Mouse (Mus musculus) spleen, adult 12 weeks (tissue): ENCODE results near the gene Ttll6.
"Not testable (repeated sequence)": the region's sequence is repeated elsewhere in the genome, so short reads cannot be mapped to it uniquely, and the experiment has no call there.

Source experiments
- DNase-seq: peaks from one replicate; pipeline ENCODE4 v3.0.0; 2022; ENCODE audit warnings: low spot score

Ttll6 gene

GRCm38 (mm10) chr11:96133239-96133865 is at the start of gene Ttll6:
Ttll6 (plus strand) TSS chr11:96133786.
- no peak for DNase-seq

- no peak for DNase-seq
Observed at GRCm38 (mm10) chr11:96087981-96088380, 45.6 kb upstream of the Ttll6 start.

- no peak for DNase-seq
Observed at GRCm38 (mm10) chr11:96091073-96091472, 42.5 kb upstream of the Ttll6 start.

- no peak for DNase-seq
Observed at GRCm38 (mm10) chr11:96092674-96093291, 40.8 kb upstream of the Ttll6 start.

GRCm38 (mm10) chr11:96093361-96093760 is 40.2 kb upstream of the Ttll6 start:
- no peak for DNase-seq

- DNase-seq, result no peak
Observed at GRCm38 (mm10) chr11:96108376-96108775, 25.2 kb upstream of the Ttll6 start.

GRCm38 (mm10) chr11:96110950-96111349 is 22.6 kb upstream of the Ttll6 start:
- not testable (repeated sequence) for DNase-seq

- DNase-seq, result no peak
Observed at GRCm38 (mm10) chr11:96111751-96112150, 21.8 kb upstream of the Ttll6 start, which contains the start of gene Calcoco2. Calcoco2 (minus strand) TSS chr11:96111964.

GRCm38 (mm10) chr11:96114077-96114476 is 19.5 kb upstream of the Ttll6 start:
- DNase-seq, result no peak

GRCm38 (mm10) chr11:96115416-96115815 is 18.2 kb upstream of the Ttll6 start:
- DNase-seq, result no peak

GRCm38 (mm10) chr11:96116116-96116515 is 17.5 kb upstream of the Ttll6 start:
- no peak for DNase-seq

- not testable (repeated sequence) for DNase-seq
Observed at GRCm38 (mm10) chr11:96116925-96117324, 16.7 kb upstream of the Ttll6 start.

- no peak for DNase-seq
Observed at GRCm38 (mm10) chr11:96119401-96119800, 14.2 kb upstream of the Ttll6 start.

GRCm38 (mm10) chr11:96122806-96123205 is 10.8 kb upstream of the Ttll6 start:
- not testable (repeated sequence) for DNase-seq

GRCm38 (mm10) chr11:96124052-96124914 is 9.3 kb upstream of the Ttll6 start:
- no peak for DNase-seq

- no peak for DNase-seq
Observed at GRCm38 (mm10) chr11:96130606-96131005, 3.0 kb upstream of the Ttll6 start.

- no peak for DNase-seq
Observed at GRCm38 (mm10) chr11:96135847-96136246, 2.3 kb downstream of the Ttll6 start.

GRCm38 (mm10) chr11:96140726-96141175 is 7.2 kb downstream of the Ttll6 start:
- DNase-seq, result no peak

- no peak for DNase-seq
Observed at GRCm38 (mm10) chr11:96143766-96144165, 10.2 kb downstream of the Ttll6 start.

GRCm38 (mm10) chr11:96145622-96146270 is 12.2 kb downstream of the Ttll6 start:
- no peak for DNase-seq

GRCm38 (mm10) chr11:96147471-96147870 is 13.9 kb downstream of the Ttll6 start:
- no peak for DNase-seq

GRCm38 (mm10) chr11:96164769-96165168 is 31.2 kb downstream of the Ttll6 start:
- DNase-seq, result no peak
